Mouse (Mus musculus) limb, embryonic 12.5 days (tissue): ENCODE data around the gene Galntl6. TPM values are rescaled to one million over a fixed set of nuclear protein-coding genes. Genes with fewer than 3 reads are reported as not detected.

Source experiments
- ATAC-seq: fragments of 200-750 bp; cut with Nextera tagmentation; 2 replicates; pipeline ENCODE4 v1.8.0; 2017; ENCODE audit warnings: low read depth, moderate TSS enrichment; ENCODE audit not compliant: insufficient number of reproducible peaks, insufficient read depth, low FRiP score, low TSS enrichment
- H3K27ac ChIP-seq: fragments of 300-500 bp; sonication (generic); 2 replicates; pipeline ENCODE4 v1.5.1; 2016; ENCODE audit warnings: mild to moderate bottlenecking, moderate library complexity
- H3K27me3 ChIP-seq: fragments of 300-500 bp; sonication (generic); 2 replicates; pipeline ENCODE4 v1.6.1; 2016; ENCODE audit warnings: mild to moderate bottlenecking, moderate library complexity
- H3K36me3 ChIP-seq: fragments of 300-500 bp; sonication (generic); 2 replicates; pipeline ENCODE4 v1.6.1; 2016; ENCODE audit warnings: mild to moderate bottlenecking, moderate library complexity
- H3K4me1 ChIP-seq: fragments of 300-500 bp; sonication (generic); replicated peaks from 2 replicates; pipeline ENCODE4 v1.6.1; 2016
- H3K4me2 ChIP-seq: fragments of 300-500 bp; sonication (generic); 2 replicates; pipeline ENCODE4 v1.6.1; 2016; ENCODE audit warnings: mild to moderate bottlenecking, moderate library complexity
- H3K4me3 ChIP-seq: fragments of 300-500 bp; sonication (generic); replicated peaks from 2 replicates; pipeline ENCODE4 v1.5.1; 2016; ENCODE audit warnings: mild to moderate bottlenecking
- H3K9ac ChIP-seq: fragments of 300-500 bp; sonication (generic); replicated peaks from 2 replicates; pipeline ENCODE4 v1.6.1; 2016; ENCODE audit warnings: mild to moderate bottlenecking, moderate library complexity
- H3K9me3 ChIP-seq: fragments of 300-500 bp; sonication (generic); 2 replicates; pipeline ENCODE4 v1.6.1; 2016; ENCODE audit warnings: mild to moderate bottlenecking, moderate library complexity
- WGBS: fragments of 180-500 bp; shearing (Covaris S2); methylation state at CpG from one replicate; pipeline ENCODE4 v1.1.7; 2016; 5-methylcytosine and 5-hydroxymethylcytosine counted together
- polyA plus RNA-seq: library from polyadenylated mRNA; unstranded; fragments of >200 nt; fragmentation: Nextera tagmentation; extraction: Ambion mirVana; gene quantifications from 2 replicates; pipeline ENCODE4 v1.2.1, GENCODE M21; 2016

The Galntl6 gene
- polyA plus RNA-seq, 1 experiment from 2014 or later = 1.4 TPM

- H3K27ac ChIP-seq = no peak overlapping the region
- 79% methylated on average over 2 of the region's 2 CpGs for WGBS
These were observed 647.0 kb downstream of the Galntl6 start for GRCm38 (mm10) chr8:58265485-58265884.

GRCm38 (mm10) chr8:58258577-58259315 is 653.7 kb downstream of the Galntl6 start:
- WGBS = 87% methylated on average over 2 of the region's 2 CpGs
- Histone ChIP-seq H3K4me2 (no peak overlapping the region), H3K27ac (no peak overlapping the region), H3K36me3 (no peaks in the 10 kb centered on the region), H3K9me3 (no peaks in the 10 kb centered on the region), H3K4me1 (no peaks in the 10 kb centered on the region), H3K27me3 (no peaks in the 10 kb centered on the region), H3K9ac (no peak overlapping the region), H3K4me3 (no peak overlapping the region)
- no peak for ATAC-seq

More at GRCm38 (mm10) chr8:58265485-58265884, 647.0 kb downstream of the Galntl6 start:
- no peaks in the 10 kb centered on the region for H3K9me3 ChIP-seq
- H3K4me3 ChIP-seq = no peak overlapping the region
- no peak for ATAC-seq
- no peaks in the 10 kb centered on the region for H3K4me1 ChIP-seq
- no peak overlapping the region for H3K9ac ChIP-seq
- H3K4me2 ChIP-seq = no peak overlapping the region
- no peaks in the 10 kb centered on the region for H3K36me3 ChIP-seq
- no peaks in the 10 kb centered on the region for H3K27me3 ChIP-seq

GRCm38 (mm10) chr8:58253620-58254019 is 658.8 kb downstream of the Galntl6 start:
- no peak for ATAC-seq
- Histone ChIP-seq H3K4me1 (no peaks in the 10 kb centered on the region), H3K27ac (no peak overlapping the region), H3K4me2 (no peak overlapping the region), H3K9ac (no peak overlapping the region), H3K4me3 (no peak overlapping the region), H3K27me3 (no peaks in the 10 kb centered on the region), H3K36me3 (no peaks in the 10 kb centered on the region), H3K9me3 (no peaks in the 10 kb centered on the region)
- 85% methylated on average over 1 of the region's 1 CpGs for WGBS

- no peaks in the 10 kb centered on the region for H3K9me3 ChIP-seq
- H3K27me3 ChIP-seq = no peaks in the 10 kb centered on the region
- no peak overlapping the region for H3K27ac ChIP-seq
- no peak overlapping the region for H3K4me2 ChIP-seq
- H3K36me3 ChIP-seq = no peaks in the 10 kb centered on the region
- 87% methylated on average over 3 of the region's 3 CpGs for WGBS
- H3K4me3 ChIP-seq = no peak overlapping the region
- ATAC-seq = no peak
- H3K4me1 ChIP-seq = no peaks in the 10 kb centered on the region
- no peak overlapping the region for H3K9ac ChIP-seq
These were observed 667.6 kb downstream of the Galntl6 start for GRCm38 (mm10) chr8:58244830-58245229.

GRCm38 (mm10) chr8:58234220-58234619 is 678.2 kb downstream of the Galntl6 start:
- H3K4me2 ChIP-seq = no peak overlapping the region
- H3K9ac ChIP-seq = no peak overlapping the region
- H3K27me3 ChIP-seq = no peaks in the 10 kb centered on the region
- no peak overlapping the region for H3K4me3 ChIP-seq
- H3K4me1 ChIP-seq = no peaks in the 10 kb centered on the region
- H3K36me3 ChIP-seq = no peaks in the 10 kb centered on the region
- 25% methylated on average over 2 of the region's 2 CpGs for WGBS
- no peaks in the 10 kb centered on the region for H3K9me3 ChIP-seq
- H3K27ac ChIP-seq = no peak overlapping the region
- no peak for ATAC-seq

GRCm38 (mm10) chr8:58228725-58229124 is 683.7 kb downstream of the Galntl6 start:
- no peaks in the 10 kb centered on the region for H3K4me1 ChIP-seq
- ATAC-seq = no peak
- H3K36me3 ChIP-seq = no peaks in the 10 kb centered on the region
- no peak overlapping the region for H3K27ac ChIP-seq
- no peak overlapping the region for H3K9ac ChIP-seq
- 92% methylated on average over 1 of the region's 1 CpGs for WGBS
- no peak overlapping the region for H3K4me2 ChIP-seq
- no peaks in the 10 kb centered on the region for H3K9me3 ChIP-seq
- H3K27me3 ChIP-seq = no peaks in the 10 kb centered on the region
- H3K4me3 ChIP-seq = no peak overlapping the region

- no peak overlapping the region for H3K4me3 ChIP-seq
- H3K27me3 ChIP-seq = no peaks in the 10 kb centered on the region
- no peaks in the 10 kb centered on the region for H3K4me1 ChIP-seq
- no peaks in the 10 kb centered on the region for H3K36me3 ChIP-seq
- no peak overlapping the region for H3K27ac ChIP-seq
- no peaks in the 10 kb centered on the region for H3K9me3 ChIP-seq
- 46% methylated on average over 8 of the region's 8 CpGs for WGBS
- H3K4me2 ChIP-seq = no peak overlapping the region
- ATAC-seq = no peak
- H3K9ac ChIP-seq = no peak overlapping the region
These were observed 694.6 kb downstream of the Galntl6 start for GRCm38 (mm10) chr8:58217885-58218284.

- H3K4me1 ChIP-seq = no peaks in the 10 kb centered on the region
- H3K9me3 ChIP-seq = no peaks in the 10 kb centered on the region
- no peaks in the 10 kb centered on the region for H3K36me3 ChIP-seq
- H3K4me3 ChIP-seq = no peak overlapping the region
- no peaks in the 10 kb centered on the region for H3K27me3 ChIP-seq
- no peak overlapping the region for H3K9ac ChIP-seq
- H3K27ac ChIP-seq = no peak overlapping the region
- H3K4me2 ChIP-seq = no peak overlapping the region
- no peak for ATAC-seq
- WGBS = 73% methylated on average over 1 of the region's 1 CpGs
These were observed 722.7 kb downstream of the Galntl6 start for GRCm38 (mm10) chr8:58189694-58190093.

GRCm38 (mm10) chr8:58146961-58147360 is 765.5 kb downstream of the Galntl6 start:
- no peaks in the 10 kb centered on the region for H3K27me3 ChIP-seq
- no peak overlapping the region for H3K27ac ChIP-seq
- H3K4me3 ChIP-seq = no peak overlapping the region
- no peak overlapping the region for H3K4me2 ChIP-seq
- H3K36me3 ChIP-seq = no peaks in the 10 kb centered on the region
- no peak for ATAC-seq
- 22% methylated on average over 1 of the region's 1 CpGs for WGBS
- H3K9me3 ChIP-seq = no peaks in the 10 kb centered on the region
- H3K9ac ChIP-seq = no peak overlapping the region
- H3K4me1 ChIP-seq = no peaks in the 10 kb centered on the region

- Histone ChIP-seq H3K4me3 (no peak overlapping the region), H3K27me3 (no peaks in the 10 kb centered on the region), H3K4me2 (no peak overlapping the region), H3K9me3 (no peaks in the 10 kb centered on the region), H3K9ac (no peak overlapping the region), H3K36me3 (no peaks in the 10 kb centered on the region), H3K4me1 (no peaks in the 10 kb centered on the region), H3K27ac (no peak overlapping the region)
- no peak for ATAC-seq
- 57% methylated on average over 4 of the region's 4 CpGs for WGBS
These were observed 825.7 kb downstream of the Galntl6 start for GRCm38 (mm10) chr8:58086733-58087132.

GRCm38 (mm10) chr8:58084931-58085330 is 827.5 kb downstream of the Galntl6 start:
- H3K9me3 ChIP-seq = no peaks in the 10 kb centered on the region
- no peak overlapping the region for H3K27ac ChIP-seq
- H3K27me3 ChIP-seq = no peaks in the 10 kb centered on the region
- H3K9ac ChIP-seq = no peak overlapping the region
- 71% methylated on average over 6 of the region's 6 CpGs for WGBS
- no peak overlapping the region for H3K4me2 ChIP-seq
- no peaks in the 10 kb centered on the region for H3K4me1 ChIP-seq
- ATAC-seq = no peak
- no peaks in the 10 kb centered on the region for H3K36me3 ChIP-seq
- H3K4me3 ChIP-seq = no peak overlapping the region

GRCm38 (mm10) chr8:58081715-58082114 is 830.7 kb downstream of the Galntl6 start:
- Histone ChIP-seq H3K4me1 (no peaks in the 10 kb centered on the region), H3K4me3 (no peak overlapping the region), H3K9ac (no peak overlapping the region), H3K27me3 (no peaks in the 10 kb centered on the region), H3K27ac (no peak overlapping the region), H3K4me2 (no peak overlapping the region), H3K9me3 (no peaks in the 10 kb centered on the region), H3K36me3 (no peaks in the 10 kb centered on the region)
- WGBS = 85% methylated on average over 5 of the region's 5 CpGs
- no peak for ATAC-seq
